Comparison of ENCODE assay signal across 7 mouse cellular contexts in the genomic region with DNA sequence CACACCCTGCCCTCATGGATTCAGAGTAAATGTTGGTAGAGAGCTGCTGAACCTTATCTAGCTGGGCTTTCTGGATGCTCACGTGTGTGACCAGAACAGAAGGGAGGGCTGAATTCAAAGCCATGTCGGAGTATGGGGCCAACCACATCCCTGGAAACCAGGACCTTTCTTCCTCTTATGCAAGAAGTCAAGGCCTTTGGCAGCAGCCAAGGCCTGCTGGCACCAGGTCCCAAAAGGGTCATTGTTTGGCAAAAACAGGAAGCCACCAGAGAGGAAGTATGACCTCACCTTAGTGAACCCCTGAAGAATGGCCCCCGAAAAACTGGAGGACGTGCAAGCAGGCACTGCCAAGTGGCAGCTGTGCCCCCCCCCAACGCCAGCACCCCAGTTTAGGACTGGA. TPM values are rescaled to one million over a fixed set of nuclear protein-coding genes. Genes with fewer than 3 reads are reported as not detected.
A peak's percentile ranks its signal among the peaks of the same experiment; 100 is the strongest.
DNase-seq lines count a peak whose midpoint lies in the region; ATAC-seq and TF ChIP-seq lines count a peak whose summit lies in the region.

No protein-coding gene starts in this region.

- H3K4me2 ChIP-seq in heart, postnatal 0 days (ENCODE audit: low read depth, low read length) = no peak overlapping the region

- H3K36me3 ChIP-seq in heart, postnatal 0 days (replicated peaks; ENCODE audit: control insufficient read depth, insufficient read depth, low read length) = no peaks in the 10 kb centered on the region

- H3K9me3 ChIP-seq in heart, postnatal 0 days (replicated peaks; ENCODE audit: control insufficient read depth, low read length) = no peaks in the 10 kb centered on the region

- peak; percentile 55 for DNase-seq in thymus, postnatal 0 days (ENCODE audit: low spot score)
- no peak for DNase-seq in thymus, postnatal 36 days
- DNase-seq in heart, postnatal 0 days (ENCODE audit: low spot score) = no peak
- peak; percentile 66 for DNase-seq in lung, postnatal 10 days
- no peak for DNase-seq in embryo, embryonic 10 days (ENCODE audit: low spot score)
- no peak for DNase-seq in MN1 (ENCODE audit: low spot score)

- H3K27me3 ChIP-seq in heart, postnatal 0 days (ENCODE audit: control insufficient read depth, insufficient read depth, low read length) = no peaks in the 10 kb centered on the region

- H3K4me3 ChIP-seq in heart, postnatal 0 days (ENCODE audit: low read depth, low read length) = no peak overlapping the region

- H3K4me1 ChIP-seq in heart, postnatal 0 days (ENCODE audit: control insufficient read depth, insufficient read depth) = peaks cover 34% of the 10 kb centered on the region

- ATAC-seq in heart, postnatal 0 days (ENCODE audit: insufficient read depth, low read depth) = no peak
- no peak for ATAC-seq in CD4-positive, CD25-positive, alpha-beta regulatory T cell, adult 4 months

- WGBS in heart, postnatal 0 days = 68% methylated on average over 5 of the region's 5 CpGs

- peak overlapping the region; percentile 71 for H3K27ac ChIP-seq in heart, postnatal 0 days (ENCODE audit: low read depth)

- TF ChIP-seq CTCF in heart, postnatal 0 days (IDR thresholded peaks at IDR 0.05; ENCODE audit: low read depth) = no peak

- TF ChIP-seq EP300 in heart, postnatal 0 days (IDR thresholded peaks at IDR 0.05; ENCODE audit: low read depth) = no peak

- H3K9ac ChIP-seq in heart, postnatal 0 days (replicated peaks; ENCODE audit: low read depth, low read length) = no peak overlapping the region; the same call in 1 of the 2 replicates

RNA-seq across cellular contexts. Expression of a gene that starts 33.5 kb away (rescaled TPM):
- 3.0 and 3.4 TPM in 2 replicates for polyA plus RNA-seq in thymus, postnatal 0 days (2015; fragmentation: Nextera tagmentation; extraction: Ambion mirVana)
- 10.3 and 11.4 TPM in 2 replicates for total RNA-seq in heart, postnatal 0 days (2014; rRNA removed; ENCODE audit: low replicate concordance)
- 4.6 and 5.7 TPM in 2 replicates for polyA plus RNA-seq in heart, postnatal 0 days (2015; fragmentation: Nextera tagmentation; extraction: Ambion mirVana)
- 10 to 100 TPM; 55.1 to 95.2 TPM for polyA plus RNA-seq in CD4-positive, CD25-positive, alpha-beta regulatory T cell, adult 4 months (2017; shearing (Covaris generic))

Comparison
In these comparisons a context has a peak if more than half of its experiments do, and no peak if none do; other contexts are left out.
1. DNase-seq: peak in thymus, postnatal 0 days (single experiment) and lung, postnatal 10 days (single experiment); none in thymus, postnatal 36 days (0 of 2), heart, postnatal 0 days (single experiment), embryo, embryonic 10 days (single experiment) and MN1 (single experiment).